Mouse (Mus musculus): ENCODE results near the gene Erlin1.

Erlin1 gene

DNA sequence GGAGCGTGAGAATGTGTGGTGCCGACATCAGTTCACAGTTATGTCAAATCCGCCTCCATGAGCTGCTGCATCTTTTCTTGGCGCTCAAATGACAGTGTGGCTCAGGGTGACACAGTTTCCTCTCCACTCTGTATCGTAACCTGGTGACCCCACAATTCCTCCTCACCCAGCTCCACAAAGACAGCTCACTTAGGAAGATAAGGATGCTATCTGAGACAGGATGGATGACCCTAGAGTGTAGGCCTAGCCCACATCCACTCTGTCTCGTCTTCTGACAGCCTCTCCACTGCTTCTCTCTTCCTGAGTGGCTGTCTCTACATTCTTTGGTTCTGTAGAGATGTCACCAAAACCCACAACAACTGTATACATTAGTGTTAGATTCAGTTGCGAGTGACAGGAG is 74.2 kb downstream of the Erlin1 start:
- no peak for DNase-seq

DNA sequence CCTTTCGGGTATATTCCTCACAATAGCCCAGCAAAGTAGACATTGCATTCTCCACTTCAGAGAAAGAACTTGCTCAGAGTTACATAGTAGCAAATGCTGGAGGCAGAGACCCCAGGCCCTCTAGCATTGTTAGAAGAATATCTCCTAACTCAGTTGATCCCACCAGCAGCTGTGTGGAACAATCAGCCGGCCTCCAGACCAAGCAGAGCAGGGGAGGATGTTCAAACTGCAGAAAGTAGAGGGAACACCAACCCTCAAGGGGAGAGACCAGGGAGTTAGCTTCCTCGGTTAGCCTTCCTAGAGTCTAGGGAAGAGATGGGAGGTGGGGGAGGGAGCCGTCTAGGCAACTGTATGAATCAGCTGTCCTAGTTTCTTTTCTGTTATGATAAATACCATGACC is 77.1 kb downstream of the Erlin1 start:
- no peak for DNase-seq

DNA sequence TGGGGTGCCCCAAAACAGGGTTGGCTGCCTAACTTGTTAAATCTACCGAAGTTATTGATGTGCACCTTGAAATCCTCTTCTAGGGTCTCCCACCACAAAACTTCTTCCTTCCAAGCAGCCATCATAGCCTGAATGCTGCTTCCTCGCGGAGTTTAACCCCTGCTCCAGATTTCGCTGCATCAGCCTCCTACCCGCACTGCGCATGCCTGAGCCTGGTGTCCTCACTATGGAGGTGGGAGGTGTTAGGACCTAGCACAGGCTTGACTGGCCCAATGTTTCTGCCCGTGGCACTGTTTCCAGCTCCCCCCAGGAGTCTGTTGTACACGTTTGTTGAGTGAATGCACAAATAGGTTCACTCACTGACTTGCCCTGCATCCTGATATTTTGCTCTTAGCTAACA is 79.2 kb downstream of the Erlin1 start:
- no peak for DNase-seq

DNA sequence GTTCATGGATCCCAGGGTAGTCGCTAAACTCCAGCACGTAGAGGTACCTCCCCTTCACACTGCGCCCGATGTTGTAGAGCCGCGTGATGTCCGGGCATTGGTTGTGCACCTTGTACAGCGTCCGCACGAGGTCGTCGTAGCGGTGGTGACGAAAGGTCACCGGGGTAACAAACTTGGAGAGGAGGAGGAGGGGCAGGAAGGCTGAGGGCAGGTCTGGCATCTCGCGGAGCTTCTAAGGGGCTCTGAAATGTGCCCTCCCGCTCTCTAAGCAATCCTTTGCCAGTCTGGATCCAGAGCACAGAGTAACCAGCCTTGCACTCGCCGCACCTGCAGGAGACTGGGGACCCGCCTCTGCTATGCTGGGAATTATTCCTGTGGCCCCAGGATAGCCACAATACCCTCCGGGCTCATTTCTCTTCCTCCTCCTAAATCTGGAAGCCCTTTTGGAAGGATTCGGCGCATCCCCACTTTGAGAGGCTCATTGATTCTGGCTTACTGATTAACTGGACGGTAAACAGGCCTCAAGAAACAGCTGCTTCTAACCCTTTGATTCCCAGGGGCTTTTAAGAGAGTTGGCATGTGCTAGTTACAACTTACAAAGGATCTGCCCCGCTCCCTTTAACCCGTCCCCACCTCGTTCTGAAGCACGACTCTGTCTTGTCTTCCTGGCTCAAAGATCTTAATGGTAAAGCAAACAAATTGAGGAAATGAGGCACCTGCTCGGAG is 83.4 kb downstream of the Erlin1 start, which contains the start of gene Cpn1:
TSS of gene Cpn1 (minus strand) at position 488 of the 726 bp plus-strand sequence.
- DNase-seq: no peak
